Mouse (Mus musculus): ENCODE results near the gene A230050P20Rik.

DNA sequence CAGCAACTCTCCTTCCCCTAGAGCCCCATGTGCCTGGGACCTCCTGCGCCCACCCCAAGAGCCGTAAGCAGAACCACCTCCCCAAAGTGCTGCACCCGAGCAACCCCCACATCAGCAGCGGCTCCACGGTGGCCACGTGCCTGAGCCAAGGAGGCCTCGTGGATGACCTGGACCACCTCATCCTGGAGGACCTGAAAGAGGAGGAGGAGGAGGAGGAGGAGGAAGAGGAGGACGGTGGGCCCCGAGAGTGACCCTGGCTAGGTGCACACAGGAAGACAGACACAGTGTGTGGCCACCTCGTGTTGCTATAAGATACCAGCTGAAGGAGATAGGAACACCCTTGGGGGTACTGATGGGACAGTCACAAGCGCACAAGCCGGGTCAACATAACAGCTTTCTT lies 5.1 kb downstream of the A230050P20Rik start:
- TF ChIP-seq CTCF (conservative IDR thresholded peaks at IDR 0.05; ENCODE audit: insufficient read depth, insufficient read length, low read depth, low read length) (no peak), POLR2A (IDR thresholded peaks at IDR 0.05; ENCODE audit: low read depth, low read length) (no peak)
